Mouse (Mus musculus): ENCODE data around the gene Agbl1. TPM values are rescaled to one million over a fixed set of nuclear protein-coding genes. Genes with fewer than 3 reads are reported as not detected.

Agbl1 gene
- total RNA-seq, 2 experiments from 2014 or later = 0.16 to 0.25 TPM

GRCm38 (mm10) chr7:77164921-77165320, 935.2 kb downstream of the Agbl1 start:
- DNase-seq = no peak
- intact Hi-C loops (cut with DNase I) = no loop called here

Data from heart, postnatal 36 days (tissue).